Mouse (Mus musculus) neural tube, embryonic 15.5 days (tissue): Measurements from ENCODE around the gene Lsm6. TPM values are rescaled to one million over a fixed set of nuclear protein-coding genes. Genes with fewer than 3 reads are reported as not detected.
A peak's percentile ranks its signal among the peaks of the same experiment; 100 is the strongest.

Experiments used
- ATAC-seq: fragments of 200-750 bp; cut with Nextera tagmentation; 2 replicates; pipeline ENCODE4 v1.8.0; 2017; ENCODE audit warnings: mild to moderate bottlenecking, moderate TSS enrichment, moderate library complexity; ENCODE audit not compliant: low FRiP score
- H3K27ac ChIP-seq: fragments of 300-500 bp; sonication (generic); replicated peaks from 2 replicates; pipeline ENCODE4 v1.5.1; 2015; ENCODE audit warnings: mild to moderate bottlenecking, inconsistent platforms
- H3K27me3 ChIP-seq: fragments of 300-500 bp; sonication (generic); replicated peaks from 2 replicates; pipeline ENCODE4 v1.6.1; 2015; ENCODE audit warnings: inconsistent platforms
- H3K36me3 ChIP-seq: fragments of 300-500 bp; sonication (generic); 2 replicates; pipeline ENCODE4 v1.6.1; 2015; ENCODE audit warnings: inconsistent platforms
- H3K4me1 ChIP-seq: fragments of 300-500 bp; sonication (generic); 2 replicates; pipeline ENCODE4 v1.6.1; 2015; ENCODE audit warnings: inconsistent platforms
- H3K4me2 ChIP-seq: fragments of 300-500 bp; sonication (generic); 2 replicates; pipeline ENCODE4 v1.6.1; 2015; ENCODE audit warnings: inconsistent platforms, mild to moderate bottlenecking, moderate library complexity
- H3K4me3 ChIP-seq: fragments of 300-500 bp; sonication (generic); replicated peaks from 2 replicates; pipeline ENCODE4 v1.5.1; 2015; ENCODE audit warnings: mild to moderate bottlenecking, inconsistent platforms
- H3K9ac ChIP-seq: fragments of 300-500 bp; sonication (generic); replicated peaks from 2 replicates; pipeline ENCODE4 v1.6.1; 2015; ENCODE audit warnings: mild to moderate bottlenecking, inconsistent platforms
- H3K9me3 ChIP-seq: fragments of 300-500 bp; sonication (generic); replicated peaks from 2 replicates; pipeline ENCODE4 v1.6.1; 2016; ENCODE audit warnings: inconsistent platforms
- WGBS: fragments of 180-500 bp; shearing (Covaris S2); methylation state at CpG from one replicate; pipeline ENCODE4 v1.1.7; 2015; ENCODE audit warnings: mixed read lengths; 5-methylcytosine and 5-hydroxymethylcytosine counted together
- polyA plus RNA-seq: library from polyadenylated mRNA; unstranded; fragments of >200 nt; fragmentation: Nextera tagmentation; extraction: Ambion mirVana; gene quantifications from 2 replicates; pipeline ENCODE4 v1.2.1, GENCODE M21; 2015

Lsm6 gene
- 140 and 155 TPM in 2 replicates for polyA plus RNA-seq

DNA sequence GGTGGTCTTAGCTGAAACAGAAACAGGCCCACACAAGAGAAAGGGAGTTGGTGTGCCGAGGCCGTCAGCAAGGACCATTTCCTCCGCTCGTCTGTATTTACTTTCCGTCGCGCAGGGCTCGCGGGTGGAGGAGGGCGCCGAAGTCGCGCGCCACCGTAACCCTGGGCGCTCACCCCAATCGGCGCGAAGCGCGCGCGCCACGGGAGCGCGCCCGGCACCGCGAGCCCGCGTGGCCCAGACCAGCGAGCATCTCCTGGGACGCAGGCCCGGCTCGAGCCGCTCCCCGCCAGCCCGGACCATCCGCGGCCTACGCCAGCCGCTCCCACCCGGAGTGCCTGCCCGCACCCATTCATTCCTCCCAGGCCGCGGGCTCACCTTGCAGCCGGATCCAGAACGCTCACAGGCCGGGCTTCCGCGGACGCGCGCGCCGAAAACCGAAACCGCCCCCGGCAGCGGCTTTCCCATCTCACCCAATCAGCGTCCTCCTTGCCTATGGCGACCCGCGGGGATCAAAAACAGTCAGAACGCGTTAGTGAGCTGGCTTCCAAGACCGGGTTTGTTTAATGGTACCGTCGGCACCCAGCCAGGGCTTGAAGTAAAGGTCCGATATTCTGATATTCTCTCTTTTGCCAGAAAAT is at the start of gene Lsm6:
Lsm6 (minus strand) TSS at position 468 of the 638 bp plus-strand sequence.
- peak within 1 kb of the TSS; percentile 81 for H3K9ac ChIP-seq
- H3K27me3 ChIP-seq = no peaks in the 10 kb centered on the region
- H3K4me1 ChIP-seq = peaks cover 16% of the 10 kb centered on the region
- peak within 1 kb of the TSS; percentile 70 for H3K4me3 ChIP-seq
- no peaks in the 10 kb centered on the region for H3K9me3 ChIP-seq
- under 1% methylated on average over 70 of the region's 70 CpGs for WGBS
- H3K27ac ChIP-seq = peak within 1 kb of the TSS; percentile 97
- ATAC-seq = peak; percentile 95
- no peaks in the 10 kb centered on the region for H3K36me3 ChIP-seq
- H3K4me2 ChIP-seq = peak within 1 kb of the TSS; percentile 58

DNA sequence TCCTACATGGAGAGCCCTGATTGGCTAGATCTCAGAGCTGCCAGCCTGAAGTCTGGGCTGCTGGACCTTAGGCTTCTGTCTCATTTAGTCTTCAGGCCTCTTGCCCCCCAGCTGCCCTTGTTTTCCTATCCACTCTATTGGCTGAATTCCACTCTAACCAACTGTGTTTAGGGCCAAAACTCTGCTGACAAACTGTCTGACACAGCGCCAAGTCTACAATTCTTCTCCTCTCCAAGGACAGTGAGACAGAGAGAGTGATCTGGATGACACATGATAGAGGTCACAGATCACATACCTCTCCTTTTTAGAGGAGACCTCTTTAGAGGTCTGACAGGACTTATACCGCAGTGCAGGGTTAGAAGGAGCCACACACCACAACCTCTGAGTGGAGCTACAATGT is 46.1 kb upstream of the Lsm6 start:
- no peaks in the 10 kb centered on the region for H3K27me3 ChIP-seq
- H3K4me1 ChIP-seq = no peaks in the 10 kb centered on the region
- H3K4me2 ChIP-seq = no peak overlapping the region
- H3K9me3 ChIP-seq = no peaks in the 10 kb centered on the region
- H3K36me3 ChIP-seq = no peaks in the 10 kb centered on the region
- no peak overlapping the region for H3K9ac ChIP-seq
- no peak overlapping the region for H3K4me3 ChIP-seq
- H3K27ac ChIP-seq = no peak overlapping the region
- WGBS = 80% methylated on average over 2 of the region's 2 CpGs
- ATAC-seq = no peak

DNA sequence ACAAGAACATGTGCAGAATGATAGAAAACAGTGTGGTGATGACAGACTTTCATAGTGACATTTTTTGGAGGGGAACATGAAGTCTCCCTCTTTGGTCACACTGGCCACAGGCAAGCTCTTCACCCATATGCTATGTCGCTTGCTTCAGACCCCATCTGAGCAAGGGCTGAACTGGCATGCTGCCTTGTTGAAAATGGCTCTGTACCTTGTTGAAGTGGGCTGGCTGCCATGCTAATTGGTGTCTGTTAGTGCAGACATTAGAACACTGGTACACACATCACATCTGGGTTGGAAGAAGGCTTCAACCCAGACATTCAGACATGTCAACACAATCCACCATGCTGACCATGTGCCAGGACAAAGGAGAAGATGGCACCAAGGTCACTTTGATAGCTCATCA is 42.1 kb upstream of the Lsm6 start:
- Histone ChIP-seq H3K4me1 (no peaks in the 10 kb centered on the region), H3K27me3 (no peaks in the 10 kb centered on the region), H3K4me3 (no peak overlapping the region), H3K9me3 (no peaks in the 10 kb centered on the region), H3K4me2 (no peak overlapping the region), H3K27ac (no peak overlapping the region), H3K36me3 (no peaks in the 10 kb centered on the region), H3K9ac (no peak overlapping the region)
- 59% methylated on average over 1 of the region's 1 CpGs for WGBS
- ATAC-seq = no peak

DNA sequence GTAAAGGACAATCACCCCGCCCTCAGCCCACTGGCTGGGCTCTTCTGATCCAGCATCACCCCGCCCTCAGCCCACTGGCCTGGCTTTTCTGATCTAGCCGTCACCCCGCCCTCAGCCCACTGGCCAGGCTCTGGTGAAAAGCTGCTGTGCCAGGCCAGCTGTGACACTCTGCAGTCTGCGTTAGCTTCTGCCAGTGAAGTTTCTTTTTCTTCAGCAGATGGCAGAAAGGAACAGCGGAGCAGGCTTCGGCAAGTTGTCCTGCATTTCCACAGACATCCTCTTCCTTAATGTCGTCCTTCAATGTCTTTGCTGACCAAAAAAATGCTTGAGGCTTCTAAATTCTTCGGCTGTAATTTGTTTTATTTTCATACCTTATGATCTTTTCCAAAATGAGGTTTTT is 41.1 kb upstream of the Lsm6 start:
- H3K36me3 ChIP-seq = no peaks in the 10 kb centered on the region
- H3K9me3 ChIP-seq = no peaks in the 10 kb centered on the region
- no peak overlapping the region for H3K4me2 ChIP-seq
- no peaks in the 10 kb centered on the region for H3K27me3 ChIP-seq
- H3K9ac ChIP-seq = no peak overlapping the region
- H3K27ac ChIP-seq = no peak overlapping the region
- WGBS = 79% methylated on average over 9 of the region's 9 CpGs
- H3K4me3 ChIP-seq = no peak overlapping the region
- H3K4me1 ChIP-seq = no peaks in the 10 kb centered on the region
- no peak for ATAC-seq

DNA sequence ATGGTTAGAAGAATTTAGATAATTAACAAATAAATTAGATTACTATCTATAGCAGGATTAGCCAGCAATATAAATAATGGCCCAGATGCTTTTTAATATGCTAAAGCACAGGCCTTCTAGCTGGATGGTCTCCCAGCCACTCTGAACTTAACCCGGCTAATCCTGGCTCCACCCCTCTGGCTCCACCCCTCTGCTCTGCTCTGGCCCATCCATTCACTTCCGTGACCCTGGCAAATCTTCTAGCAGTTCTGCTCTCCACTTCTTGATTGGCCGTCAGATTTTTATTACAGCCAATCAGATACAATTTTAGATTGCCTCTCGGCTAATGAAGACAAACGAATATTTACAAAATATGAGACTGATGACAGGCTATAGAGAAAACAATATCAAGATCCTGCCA is 39.8 kb upstream of the Lsm6 start:
- Histone ChIP-seq H3K27ac (no peak overlapping the region), H3K36me3 (no peaks in the 10 kb centered on the region), H3K9me3 (no peaks in the 10 kb centered on the region), H3K4me2 (no peak overlapping the region), H3K4me3 (no peak overlapping the region), H3K27me3 (no peaks in the 10 kb centered on the region), H3K9ac (no peak overlapping the region), H3K4me1 (no peaks in the 10 kb centered on the region)
- ATAC-seq = no peak
- whole genome bisulfite sequencing = 54% methylated on average over 5 of the region's 5 CpGs

DNA sequence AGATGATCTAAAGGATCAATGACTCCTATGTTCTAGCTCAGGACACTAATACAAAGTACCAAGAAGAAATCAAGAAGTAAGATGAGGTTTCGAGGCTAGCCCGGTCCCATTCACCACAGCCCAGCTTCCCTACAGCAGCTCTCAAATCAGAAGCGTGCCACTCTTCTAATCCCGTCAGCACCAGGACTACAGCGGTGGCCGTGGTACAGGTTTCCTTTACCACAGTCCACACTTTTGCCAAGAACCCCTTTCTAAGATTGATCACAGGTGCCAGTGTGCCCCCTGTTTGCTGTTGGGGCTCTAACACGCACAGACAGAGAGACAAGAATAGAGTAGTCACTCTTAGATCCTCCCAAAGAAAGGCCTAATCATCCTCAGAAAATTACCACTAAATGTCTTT is 36.5 kb upstream of the Lsm6 start:
- Histone ChIP-seq H3K36me3 (no peaks in the 10 kb centered on the region), H3K4me1 (no peaks in the 10 kb centered on the region), H3K4me2 (no peak overlapping the region), H3K9ac (no peak overlapping the region), H3K9me3 (no peaks in the 10 kb centered on the region), H3K27ac (no peak overlapping the region), H3K4me3 (no peak overlapping the region), H3K27me3 (no peaks in the 10 kb centered on the region)
- ATAC-seq = no peak
- 91% methylated on average over 7 of the region's 7 CpGs for WGBS

DNA sequence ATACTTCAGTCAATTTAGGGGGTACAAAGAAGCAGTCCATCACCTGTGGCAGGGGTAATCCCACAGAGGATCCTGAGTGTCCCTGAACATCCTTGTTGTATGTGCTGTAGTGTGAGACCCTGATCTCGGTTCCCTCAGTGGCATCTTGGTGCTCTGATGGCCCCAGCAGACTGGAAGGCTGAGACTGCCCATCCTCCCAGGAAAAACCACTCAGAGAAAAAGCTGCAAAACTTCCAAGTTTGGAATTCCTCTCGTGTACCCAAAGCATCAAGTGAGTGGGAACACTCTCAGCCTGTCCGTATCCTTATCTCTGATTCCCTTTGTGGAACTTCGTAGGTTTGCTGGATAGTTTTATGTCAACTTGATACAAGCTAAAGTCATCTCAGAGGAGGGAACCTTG is 31.3 kb upstream of the Lsm6 start:
- 82% methylated on average over 4 of the region's 4 CpGs for WGBS
- Histone ChIP-seq H3K27me3 (no peaks in the 10 kb centered on the region), H3K4me2 (no peak overlapping the region), H3K27ac (no peak overlapping the region), H3K9ac (no peak overlapping the region), H3K9me3 (no peaks in the 10 kb centered on the region), H3K36me3 (no peaks in the 10 kb centered on the region), H3K4me1 (no peaks in the 10 kb centered on the region), H3K4me3 (no peak overlapping the region)
- no peak for ATAC-seq

DNA sequence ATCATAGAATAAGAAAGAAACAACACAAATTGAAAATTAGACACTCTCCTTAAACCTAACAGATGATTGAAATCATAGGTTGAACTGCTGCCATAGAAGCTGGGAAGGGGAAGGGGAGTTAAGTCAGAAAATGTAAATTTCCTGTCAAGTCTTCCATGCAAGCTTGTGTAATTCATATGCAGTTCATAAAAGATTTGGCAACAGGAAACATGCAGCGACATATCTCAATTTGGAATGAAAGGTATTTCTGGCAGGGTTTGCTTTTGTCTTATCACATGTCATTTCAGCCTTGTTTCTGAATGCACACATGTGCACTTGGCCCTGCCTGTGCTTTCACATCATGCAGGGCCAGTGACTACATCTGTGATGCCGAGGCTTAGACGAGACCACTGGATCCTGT is 26.3 kb upstream of the Lsm6 start:
- Histone ChIP-seq H3K4me1 (no peaks in the 10 kb centered on the region), H3K9ac (no peak overlapping the region), H3K4me2 (no peak overlapping the region), H3K27me3 (no peaks in the 10 kb centered on the region), H3K9me3 (no peaks in the 10 kb centered on the region), H3K36me3 (no peaks in the 10 kb centered on the region), H3K27ac (no peak overlapping the region), H3K4me3 (no peak overlapping the region)
- ATAC-seq = no peak
- WGBS = 87% methylated on average over 3 of the region's 3 CpGs

DNA sequence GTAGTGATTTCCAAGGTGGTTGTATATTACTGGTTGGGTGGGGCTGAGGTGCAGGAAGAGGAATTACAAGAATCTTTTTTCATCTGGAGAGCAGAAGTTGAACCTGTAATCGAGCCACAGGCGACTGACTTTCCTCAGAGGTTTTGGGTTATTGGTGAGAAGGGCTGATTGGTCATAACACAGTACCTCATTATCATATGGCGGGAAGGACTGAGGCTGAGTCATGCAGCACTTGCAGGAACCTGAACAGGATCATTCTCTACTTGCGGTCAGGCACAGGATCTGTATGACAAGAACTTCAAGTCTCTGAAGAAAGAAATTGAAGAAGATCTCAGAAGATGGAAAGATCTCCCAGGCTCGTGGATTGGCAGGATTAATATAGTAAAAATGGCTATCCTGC is 23.6 kb upstream of the Lsm6 start:
- Histone ChIP-seq H3K36me3 (no peaks in the 10 kb centered on the region), H3K27me3 (no peaks in the 10 kb centered on the region), H3K4me2 (no peak overlapping the region), H3K27ac (no peak overlapping the region), H3K4me1 (no peaks in the 10 kb centered on the region), H3K9me3 (no peaks in the 10 kb centered on the region), H3K4me3 (no peak overlapping the region), H3K9ac (no peak overlapping the region)
- no peak for ATAC-seq
- 91% methylated on average over 5 of the region's 5 CpGs for WGBS

DNA sequence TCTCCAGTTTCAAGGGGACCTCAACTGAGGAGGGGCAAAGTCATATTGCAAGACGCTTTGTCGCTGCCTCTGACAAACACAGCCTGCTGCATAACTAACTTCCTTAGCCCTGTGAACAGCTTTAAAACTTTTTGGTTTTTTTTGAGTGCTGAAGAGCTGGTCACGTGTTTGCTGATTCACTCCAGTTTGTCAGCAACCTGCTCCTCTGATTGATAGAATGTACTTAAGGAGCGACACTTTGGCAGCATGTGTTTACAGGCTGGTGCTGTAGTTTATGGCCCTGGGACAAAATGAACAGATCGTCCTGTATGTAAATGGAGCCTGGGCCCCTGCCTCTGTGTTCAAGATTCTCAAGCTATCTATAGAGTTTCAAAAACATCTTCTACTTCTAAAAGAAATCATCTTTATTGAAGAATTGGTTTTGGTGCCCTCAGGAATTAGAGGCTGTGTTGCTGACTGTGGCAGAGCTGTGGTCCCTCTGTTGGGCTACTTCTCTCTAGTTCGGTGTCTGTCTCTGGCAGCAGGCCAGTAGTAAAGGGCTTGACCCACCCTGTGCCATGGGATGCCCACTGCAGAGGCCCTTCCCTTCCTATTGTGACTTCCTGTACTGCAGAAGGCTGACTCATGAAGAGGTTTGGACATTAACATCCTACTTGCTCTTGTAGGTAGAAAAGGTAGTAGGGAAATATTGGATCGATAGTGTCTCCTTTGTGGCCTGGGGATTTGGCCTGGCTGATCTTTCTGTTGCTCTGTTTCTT is 17.9 kb upstream of the Lsm6 start:
- H3K9ac ChIP-seq = no peak overlapping the region
- H3K4me2 ChIP-seq = no peak overlapping the region
- ATAC-seq = no peak
- no peak overlapping the region for H3K4me3 ChIP-seq
- no peak overlapping the region for H3K27ac ChIP-seq
- 71% methylated on average over 7 of the region's 7 CpGs for WGBS
- no peaks in the 10 kb centered on the region for H3K27me3 ChIP-seq
- no peaks in the 10 kb centered on the region for H3K9me3 ChIP-seq
- no peaks in the 10 kb centered on the region for H3K36me3 ChIP-seq
- no peaks in the 10 kb centered on the region for H3K4me1 ChIP-seq

DNA sequence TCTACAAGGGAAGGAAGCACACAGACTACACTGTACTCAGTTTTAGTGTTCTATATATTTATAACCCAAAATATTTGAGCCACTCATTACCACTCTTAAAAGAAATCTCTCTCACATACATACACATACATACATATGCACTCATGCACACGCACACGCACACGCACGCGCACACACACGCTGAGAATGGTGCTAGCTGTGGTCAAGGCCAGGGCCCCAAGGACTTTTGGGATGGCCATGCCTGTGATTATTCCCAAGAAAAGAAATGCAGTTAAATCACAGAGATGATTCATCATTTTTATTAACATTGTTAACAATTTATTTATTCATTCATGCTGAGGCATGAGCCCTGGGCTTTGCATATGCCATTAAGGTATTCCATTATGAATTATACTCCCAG is 15.2 kb upstream of the Lsm6 start:
- Histone ChIP-seq H3K4me2 (no peak overlapping the region), H3K9me3 (no peaks in the 10 kb centered on the region), H3K27me3 (no peaks in the 10 kb centered on the region), H3K4me1 (no peaks in the 10 kb centered on the region), H3K36me3 (no peaks in the 10 kb centered on the region), H3K27ac (no peak overlapping the region), H3K4me3 (no peak overlapping the region), H3K9ac (no peak overlapping the region)
- 93% methylated on average over 6 of the region's 6 CpGs for WGBS
- ATAC-seq = no peak

DNA sequence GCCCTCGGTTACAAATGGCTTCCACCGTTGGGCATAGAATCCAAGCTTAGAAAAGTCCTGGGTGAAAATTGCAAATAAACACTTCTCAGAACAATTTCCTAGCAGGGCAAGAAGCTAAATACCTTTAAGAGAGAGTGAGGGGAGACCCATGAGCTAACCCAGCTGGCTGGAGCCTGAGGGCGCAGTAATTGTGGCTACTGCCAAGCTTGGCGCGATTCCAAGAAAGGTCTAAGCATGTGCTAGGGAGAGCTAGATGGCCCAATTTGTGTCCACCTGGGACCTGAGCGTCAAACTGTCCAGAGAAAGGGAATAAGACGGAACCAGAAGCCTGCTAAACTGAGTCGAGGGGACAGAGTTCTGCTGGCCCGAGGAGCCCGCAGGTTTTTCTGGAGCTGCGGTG is 7.5 kb upstream of the Lsm6 start:
- no peak for ATAC-seq
- WGBS = 65% methylated on average over 11 of the region's 11 CpGs
- 0 out of 2 replicates have a peak, but pooled peaks cover 3% of the 10 kb centered on the region for H3K4me1 ChIP-seq
- H3K27ac ChIP-seq = no peak overlapping the region
- no peaks in the 10 kb centered on the region for H3K27me3 ChIP-seq
- H3K36me3 ChIP-seq = no peaks in the 10 kb centered on the region
- no peak overlapping the region for H3K4me2 ChIP-seq
- H3K9me3 ChIP-seq = no peaks in the 10 kb centered on the region
- no peak overlapping the region for H3K9ac ChIP-seq
- no peak overlapping the region for H3K4me3 ChIP-seq
